Mouse (Mus musculus) retina, embryonic 14.5 days (tissue): ENCODE measurements around the gene Map6.
A peak's percentile ranks its signal among the peaks of the same experiment; 100 is the strongest.

Experiments
- DNase-seq: peaks from one replicate; pipeline ENCODE4 v3.0.0-alpha.2; 2015; ENCODE audit warnings: low spot score

Map6 gene

DNA sequence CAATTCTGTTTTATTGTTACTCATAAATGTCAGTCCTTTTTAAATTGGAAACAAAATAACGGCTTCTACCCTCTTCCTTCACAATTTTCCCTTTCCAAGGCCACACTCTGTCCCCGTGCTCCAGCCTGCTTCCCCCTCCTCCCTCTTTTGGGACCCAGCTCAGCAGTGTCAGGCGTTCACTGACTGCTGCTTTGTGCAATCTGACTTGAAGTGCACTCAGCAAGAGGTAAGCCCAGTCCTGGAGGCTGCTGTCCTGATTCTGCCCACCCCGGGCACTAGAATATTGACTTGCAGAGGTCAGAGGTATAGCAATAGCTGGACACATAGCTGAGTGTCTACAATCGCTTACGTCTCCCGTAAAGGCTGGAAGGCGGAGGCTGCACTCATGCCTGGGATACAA is 46.0 kb downstream of the Map6 start:
- no peak for DNase-seq

DNA sequence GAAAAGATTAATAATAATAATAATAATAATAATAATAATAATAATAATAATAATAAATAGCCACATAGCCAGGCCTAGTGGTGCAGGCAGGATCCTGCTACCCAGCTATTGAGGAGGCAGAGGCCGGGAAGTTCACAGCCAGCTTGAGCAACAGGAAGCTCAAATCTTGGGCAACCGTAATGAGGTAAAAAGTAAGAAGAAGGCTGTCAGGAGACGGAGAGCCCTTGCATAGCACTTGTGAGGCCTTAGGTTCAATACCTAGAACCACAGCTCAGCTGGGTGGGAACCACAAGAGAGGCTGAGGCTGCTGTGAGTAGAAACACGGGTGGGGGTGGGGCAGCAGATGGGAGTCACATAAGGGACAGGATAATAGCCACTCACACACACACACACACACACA is 47.3 kb downstream of the Map6 start:
- no peak for DNase-seq

DNA sequence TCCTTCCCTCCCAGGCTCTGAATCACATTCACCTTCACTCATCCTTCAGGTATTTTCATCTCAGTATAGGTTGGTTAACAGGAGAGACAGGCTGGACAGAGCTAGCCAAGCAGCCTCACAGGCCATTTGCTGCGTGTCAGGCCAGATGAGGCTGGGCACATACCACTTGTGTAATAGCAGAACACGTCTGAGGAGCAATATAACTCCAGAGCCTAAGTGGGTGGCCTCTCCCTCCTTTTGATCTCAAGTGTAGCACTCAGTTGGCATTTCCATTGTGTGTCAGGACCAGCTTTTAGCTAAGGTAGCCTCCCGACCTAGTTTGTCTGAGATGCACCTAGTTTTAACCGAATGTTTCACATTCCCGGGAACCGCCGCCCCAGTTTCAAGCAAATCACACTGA is 49.0 kb downstream of the Map6 start:
- DNase-seq: no peak

GRCm38 (mm10) chr7:99317475-99317874 is 50.2 kb downstream of the Map6 start:
- DNase-seq: no peak

DNA sequence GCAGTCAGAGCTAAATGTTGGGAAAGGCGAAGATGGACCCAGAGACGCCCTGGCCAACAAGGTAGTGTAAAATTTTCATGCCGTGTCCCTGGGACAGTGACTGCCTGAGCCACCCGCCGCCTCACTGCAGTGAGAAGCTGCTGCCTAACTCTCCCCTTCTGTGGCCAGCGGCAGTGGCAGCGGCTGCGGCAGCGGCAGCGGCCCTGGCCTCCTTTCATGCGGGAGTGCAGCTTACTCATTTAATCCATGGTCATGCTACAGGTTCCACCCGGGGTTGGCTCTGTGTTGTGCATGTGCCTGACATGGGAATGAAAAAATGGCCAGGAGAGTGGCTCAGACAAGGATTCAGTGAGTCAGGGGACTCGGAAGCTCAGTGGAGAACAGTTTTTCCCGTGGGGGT is 53.3 kb downstream of the Map6 start:
- no peak for DNase-seq

DNA sequence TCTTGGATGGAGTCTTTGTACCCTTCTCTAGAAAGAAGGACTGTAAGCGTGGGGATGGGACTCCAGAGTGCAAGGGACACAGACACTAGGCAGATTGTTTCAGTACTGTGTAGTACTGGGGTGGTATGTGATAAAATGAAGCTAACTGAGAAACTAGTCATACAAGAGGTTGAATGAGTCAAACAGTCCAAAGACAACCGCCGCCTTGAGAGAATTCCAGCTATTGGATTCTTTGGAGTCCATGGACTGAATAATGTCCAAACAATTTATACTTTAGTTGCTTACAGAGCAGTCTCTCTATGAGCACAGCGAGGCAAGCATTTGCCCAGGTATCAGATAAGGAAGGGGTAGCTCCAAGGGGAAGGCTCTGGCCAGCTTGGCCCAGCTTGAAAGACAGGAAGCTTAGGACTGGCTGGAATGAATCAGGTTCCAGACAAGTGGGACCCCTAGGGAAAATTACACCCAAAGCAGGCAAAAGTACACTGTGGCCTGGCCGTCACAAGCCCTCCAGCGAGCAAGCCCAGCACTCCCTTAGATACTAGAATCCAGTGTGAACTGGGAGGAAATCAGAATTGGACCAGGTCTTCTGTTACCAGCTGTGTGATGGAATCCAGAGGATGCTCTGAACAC is 55.6 kb downstream of the Map6 start:
- no peak for DNase-seq

- DNase-seq: no peak
Measured at GRCm38 (mm10) chr7:99323321-99323700, 56.1 kb downstream of the Map6 start.

GRCm38 (mm10) chr7:99324810-99325209 is 57.6 kb downstream of the Map6 start:
- DNase-seq: no peak

GRCm38 (mm10) chr7:99326128-99326527 is 58.9 kb downstream of the Map6 start:
- DNase-seq: no peak

GRCm38 (mm10) chr7:99328847-99329246 is 61.6 kb downstream of the Map6 start:
- DNase-seq: no peak

- DNase-seq: no peak
Measured at GRCm38 (mm10) chr7:99330012-99330411, 62.8 kb downstream of the Map6 start.

DNA sequence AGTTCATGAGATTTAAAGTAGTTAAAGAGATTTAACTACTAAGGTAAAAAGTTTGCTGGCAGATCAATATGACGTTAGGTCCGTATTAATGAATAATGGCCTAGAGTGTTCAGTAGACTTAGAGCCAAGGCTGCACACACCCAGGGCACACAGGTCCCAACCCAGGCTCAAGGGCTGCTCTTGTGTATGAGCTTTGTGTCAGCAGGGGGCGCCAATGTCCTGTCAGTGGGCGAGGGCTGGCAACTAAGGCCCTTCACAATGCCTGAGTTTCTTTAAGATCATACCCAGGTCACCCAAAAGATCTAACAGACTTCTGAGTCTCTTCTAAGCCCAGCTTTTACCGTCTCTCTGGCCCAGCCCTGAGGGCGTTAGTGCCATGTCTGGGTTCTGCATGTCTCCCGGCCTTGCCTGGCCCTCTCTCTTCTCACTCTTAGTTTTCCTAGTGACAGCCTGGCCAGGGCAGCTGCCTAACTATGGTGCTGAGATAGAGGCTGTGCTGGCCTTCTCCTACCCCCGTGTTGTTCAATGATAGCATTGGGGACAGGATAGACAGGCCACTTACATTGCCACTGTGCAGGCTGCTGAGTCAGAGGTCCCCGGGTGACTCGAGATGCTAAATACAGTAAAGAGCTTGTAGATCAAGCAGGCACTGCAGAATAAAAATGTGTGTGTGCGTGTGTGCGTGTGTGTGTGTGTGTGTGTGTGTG is 65.7 kb downstream of the Map6 start:
- peak; percentile 90 for DNase-seq

- DNase-seq: no peak
Measured at GRCm38 (mm10) chr7:99340736-99341135, 73.5 kb downstream of the Map6 start.

- DNase-seq: no peak
Measured at GRCm38 (mm10) chr7:99343577-99343976, 76.3 kb downstream of the Map6 start.

DNA sequence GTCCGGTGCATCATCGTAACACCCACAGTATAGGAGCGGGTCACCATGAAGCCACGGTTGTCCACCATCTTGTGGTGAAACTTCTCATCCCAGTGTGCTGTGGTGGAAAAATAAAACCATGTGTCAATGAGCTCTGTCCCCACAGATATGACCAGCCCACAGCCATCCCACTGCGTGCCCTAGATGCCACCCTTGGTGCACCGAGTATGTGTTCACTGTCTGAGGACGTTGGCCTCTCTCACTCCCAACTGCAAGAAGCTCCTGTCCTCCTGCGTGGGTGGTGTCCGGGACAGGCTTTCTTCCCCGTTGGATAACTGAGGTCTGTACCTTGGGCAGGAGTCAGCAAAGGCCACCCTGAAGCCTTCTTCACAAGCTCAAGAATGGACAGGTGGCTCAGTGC is 80.0 kb downstream of the Map6 start:
- no peak for DNase-seq

DNA sequence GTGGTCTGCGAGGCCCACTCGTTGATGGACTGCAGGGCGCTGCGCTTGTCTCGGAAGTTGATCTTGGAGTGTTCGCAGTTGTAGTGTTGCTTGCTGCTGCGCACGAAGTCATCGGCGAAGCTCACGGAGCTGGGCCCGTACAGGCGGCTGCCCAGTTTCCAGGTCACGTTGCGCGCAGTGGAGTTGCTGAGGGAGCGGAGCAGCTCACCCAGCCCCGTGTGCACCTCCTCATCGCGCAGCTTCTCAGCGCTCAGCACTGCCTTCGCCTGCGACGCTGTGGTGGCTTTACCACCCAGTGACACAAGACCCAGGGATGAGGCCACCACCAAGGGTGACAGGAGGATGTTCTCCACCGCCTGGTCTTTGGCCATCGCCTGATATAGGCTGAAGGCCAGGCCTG is 81.6 kb downstream of the Map6 start:
- no peak for DNase-seq

- DNase-seq: no peak
Measured at GRCm38 (mm10) chr7:99349782-99350720, 82.8 kb downstream of the Map6 start.

- DNase-seq: peak; percentile 49
Measured at GRCm38 (mm10) chr7:99351104-99351801, 84.0 kb downstream of the Map6 start.

DNA sequence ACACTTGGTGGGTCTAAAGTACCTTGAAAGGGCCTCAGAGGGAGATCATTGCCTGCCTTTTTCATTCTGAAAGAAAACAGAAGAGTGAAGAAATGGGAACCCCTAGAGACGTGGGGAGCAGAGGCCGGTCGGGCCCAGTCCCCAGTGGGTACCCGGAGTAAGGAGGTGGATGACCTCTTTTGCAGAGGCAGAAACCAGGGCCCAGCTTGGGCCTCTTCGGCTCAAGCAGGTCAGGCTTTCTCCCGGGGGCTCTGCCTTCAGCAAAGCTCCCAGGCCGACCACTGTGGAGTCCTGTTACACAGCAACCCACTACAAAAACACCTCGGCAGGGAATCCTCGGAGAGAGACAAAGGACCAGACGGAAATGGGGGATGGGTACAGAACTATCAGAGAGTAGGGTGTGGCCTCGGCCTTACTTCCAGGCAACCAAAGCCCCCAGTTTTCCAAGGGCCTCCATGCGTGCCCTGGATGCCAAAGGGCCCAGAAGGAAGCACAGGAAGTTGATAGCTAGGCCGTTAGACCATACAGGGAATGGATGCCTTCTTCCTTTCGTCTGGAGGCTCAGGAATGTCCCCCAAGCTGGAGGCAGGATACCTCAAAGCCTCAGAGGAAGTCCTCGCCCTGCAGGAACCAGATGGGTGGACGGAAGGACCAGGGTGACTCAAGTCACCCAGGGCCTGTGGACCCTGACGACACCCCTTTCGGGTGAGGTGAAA is 84.7 kb downstream of the Map6 start:
- peak; percentile 78 for DNase-seq

- DNase-seq: peak; percentile 80
Measured at GRCm38 (mm10) chr7:99352526-99353400, 85.5 kb downstream of the Map6 start, which contains the start of gene Serpinh1. TSS of gene Serpinh1 (minus strand) at chr7:99353239.
